Mouse (Mus musculus): Measurements from ENCODE around the gene Hoxc12.

Gene Hoxc12

DNA sequence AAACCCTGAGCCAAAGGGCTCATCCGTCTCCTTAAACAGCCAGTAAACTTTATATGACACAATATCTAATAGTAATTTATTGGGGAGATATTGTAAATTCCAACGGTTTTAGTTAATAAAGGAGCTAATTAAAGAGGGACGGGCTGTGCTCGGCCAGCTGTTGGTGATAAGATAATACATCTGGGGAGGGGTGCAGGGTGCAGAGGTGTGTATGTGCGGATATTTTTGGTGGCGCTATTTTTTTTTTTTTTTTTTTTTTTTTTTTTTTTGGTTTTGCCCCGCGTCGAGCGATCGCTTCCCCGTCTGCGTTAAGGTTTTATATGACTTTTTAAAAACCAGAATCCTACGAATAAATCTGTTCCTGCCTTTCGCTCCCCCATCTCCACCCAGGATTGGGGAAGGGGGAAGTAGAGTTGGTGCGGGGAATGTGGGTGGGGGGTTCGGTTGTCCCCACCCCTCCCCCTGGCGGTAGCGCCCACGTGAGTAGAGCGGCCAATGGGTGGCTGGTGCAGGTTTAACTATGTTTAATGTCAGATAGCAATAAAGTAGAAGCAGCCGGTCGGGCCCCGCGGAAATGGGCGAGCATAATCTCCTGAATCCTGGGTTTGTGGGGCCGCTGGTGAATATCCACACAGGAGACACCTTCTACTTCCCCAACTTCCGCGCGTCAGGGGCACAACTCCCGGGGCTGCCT is at the start of gene Hoxc12:
TSS of gene Hoxc12 (plus strand) at position 479 of the 694 bp plus-strand sequence.
- no peak for ATAC-seq (ENCODE audit: insufficient number of reproducible peaks, low FRiP score, low TSS enrichment)

DNA sequence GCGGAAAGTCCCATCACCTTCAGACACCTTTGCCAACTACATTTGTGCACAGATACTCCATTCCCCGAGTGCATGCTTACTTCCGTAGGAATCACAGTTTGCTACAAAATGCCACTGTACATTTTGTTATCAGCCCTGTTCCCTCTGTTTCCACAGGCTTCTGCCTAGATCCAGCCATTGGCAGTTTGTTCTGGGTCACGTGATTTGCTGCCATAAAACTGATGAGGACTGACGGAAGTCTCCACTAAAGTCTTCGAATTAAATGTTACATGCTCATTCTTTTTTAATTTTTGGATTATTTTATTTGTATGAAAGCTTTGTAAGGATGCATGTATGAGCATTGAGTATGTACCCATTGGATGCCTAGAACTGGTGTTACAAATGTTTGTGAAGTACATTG is 41.4 kb upstream of the Hoxc12 start:
- ATAC-seq (ENCODE audit: insufficient number of reproducible peaks, low FRiP score, low TSS enrichment): no peak

DNA sequence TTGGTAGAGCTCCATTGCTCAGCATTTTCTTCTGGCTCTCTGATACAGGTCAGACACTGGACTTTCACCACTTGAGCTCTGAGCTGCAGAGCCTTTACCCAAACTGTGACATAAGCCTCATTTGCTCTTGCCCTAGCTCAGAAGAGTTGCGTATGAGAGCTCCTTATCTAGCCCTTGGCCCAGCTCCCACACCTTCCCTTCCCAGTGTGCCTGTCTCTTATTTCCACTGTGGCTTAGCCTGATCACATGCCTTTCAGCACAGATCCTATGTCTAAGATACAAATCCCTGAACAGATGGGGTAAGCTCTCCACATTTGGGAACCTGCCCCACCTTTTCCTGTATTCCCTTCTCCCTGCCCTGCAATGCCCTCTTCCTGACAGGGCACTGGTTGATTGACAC is 31.6 kb upstream of the Hoxc12 start:
- ATAC-seq (ENCODE audit: insufficient number of reproducible peaks, low FRiP score, low TSS enrichment): no peak

- ATAC-seq (ENCODE audit: insufficient number of reproducible peaks, low FRiP score, low TSS enrichment): no peak
Observed at GRCm38 (mm10) chr15:102909536-102909935, 27.0 kb upstream of the Hoxc12 start.

GRCm38 (mm10) chr15:102910038-102910437 is 26.5 kb upstream of the Hoxc12 start:
- ATAC-seq (ENCODE audit: insufficient number of reproducible peaks, low FRiP score, low TSS enrichment): no peak

- no peak for ATAC-seq (ENCODE audit: insufficient number of reproducible peaks, low FRiP score, low TSS enrichment)
Observed at GRCm38 (mm10) chr15:102910496-102911095, 26.0 kb upstream of the Hoxc12 start.

GRCm38 (mm10) chr15:102913038-102913585 is 23.4 kb upstream of the Hoxc12 start:
- no peak for ATAC-seq (ENCODE audit: insufficient number of reproducible peaks, low FRiP score, low TSS enrichment)

- no peak for ATAC-seq (ENCODE audit: insufficient number of reproducible peaks, low FRiP score, low TSS enrichment)
Observed at GRCm38 (mm10) chr15:102917972-102918572, 18.5 kb upstream of the Hoxc12 start.

DNA sequence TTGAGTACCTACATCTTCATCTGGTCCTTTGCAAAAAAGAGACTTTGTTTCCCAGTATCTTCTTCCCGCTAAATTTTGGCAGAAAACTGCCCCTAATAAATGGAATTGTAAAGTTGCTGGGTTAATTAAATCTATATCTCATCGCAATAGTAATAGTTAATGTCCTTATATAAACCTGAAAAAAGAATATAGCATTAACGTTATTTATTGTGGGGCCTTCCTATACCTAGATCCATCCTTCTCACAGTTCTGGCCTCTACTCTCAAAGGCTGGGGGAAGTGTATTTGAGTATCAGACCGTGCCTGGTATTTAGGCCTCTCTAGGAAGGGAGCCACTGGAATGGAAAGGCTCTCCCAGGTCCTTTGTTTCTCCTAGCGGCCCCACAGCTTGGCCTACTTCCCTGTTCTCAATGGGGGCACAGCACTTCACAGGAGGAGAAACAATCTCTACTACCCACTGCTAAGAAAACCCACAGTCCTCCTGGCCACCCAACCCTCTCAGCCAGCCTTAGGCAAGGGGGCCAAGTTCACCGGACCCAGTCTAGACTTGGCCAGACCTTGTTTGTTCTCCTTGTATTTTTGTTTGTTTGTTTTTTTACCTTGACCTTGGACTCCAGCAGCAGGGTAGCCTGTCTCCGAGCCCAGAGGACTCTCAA is 17.8 kb upstream of the Hoxc12 start:
- ATAC-seq (ENCODE audit: insufficient number of reproducible peaks, low FRiP score, low TSS enrichment): no peak

- ATAC-seq (ENCODE audit: insufficient number of reproducible peaks, low FRiP score, low TSS enrichment): no peak
Observed at GRCm38 (mm10) chr15:102919336-102920180, 17.0 kb upstream of the Hoxc12 start.

DNA sequence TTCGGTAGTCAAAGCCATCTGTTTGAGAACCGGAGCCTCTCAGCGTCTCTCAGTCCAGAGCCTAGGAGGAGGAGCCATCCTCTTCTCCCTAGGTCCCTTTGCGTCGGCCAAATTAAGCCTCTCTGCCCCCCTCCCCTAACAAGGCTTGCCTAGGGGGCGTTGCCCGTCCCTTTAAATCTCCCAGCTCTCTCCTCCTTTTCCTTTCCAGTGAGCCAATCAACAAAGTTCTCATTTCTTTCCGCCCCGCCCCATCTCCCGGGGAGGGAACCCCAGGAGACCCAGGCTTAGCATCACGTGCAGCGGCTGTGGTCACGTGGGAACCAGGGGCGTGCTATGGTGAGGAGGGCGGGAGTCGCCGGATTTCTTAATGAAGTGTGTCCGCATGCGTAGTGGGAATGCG is 15.9 kb upstream of the Hoxc12 start:
- ATAC-seq (ENCODE audit: insufficient number of reproducible peaks, low FRiP score, low TSS enrichment): no peak

DNA sequence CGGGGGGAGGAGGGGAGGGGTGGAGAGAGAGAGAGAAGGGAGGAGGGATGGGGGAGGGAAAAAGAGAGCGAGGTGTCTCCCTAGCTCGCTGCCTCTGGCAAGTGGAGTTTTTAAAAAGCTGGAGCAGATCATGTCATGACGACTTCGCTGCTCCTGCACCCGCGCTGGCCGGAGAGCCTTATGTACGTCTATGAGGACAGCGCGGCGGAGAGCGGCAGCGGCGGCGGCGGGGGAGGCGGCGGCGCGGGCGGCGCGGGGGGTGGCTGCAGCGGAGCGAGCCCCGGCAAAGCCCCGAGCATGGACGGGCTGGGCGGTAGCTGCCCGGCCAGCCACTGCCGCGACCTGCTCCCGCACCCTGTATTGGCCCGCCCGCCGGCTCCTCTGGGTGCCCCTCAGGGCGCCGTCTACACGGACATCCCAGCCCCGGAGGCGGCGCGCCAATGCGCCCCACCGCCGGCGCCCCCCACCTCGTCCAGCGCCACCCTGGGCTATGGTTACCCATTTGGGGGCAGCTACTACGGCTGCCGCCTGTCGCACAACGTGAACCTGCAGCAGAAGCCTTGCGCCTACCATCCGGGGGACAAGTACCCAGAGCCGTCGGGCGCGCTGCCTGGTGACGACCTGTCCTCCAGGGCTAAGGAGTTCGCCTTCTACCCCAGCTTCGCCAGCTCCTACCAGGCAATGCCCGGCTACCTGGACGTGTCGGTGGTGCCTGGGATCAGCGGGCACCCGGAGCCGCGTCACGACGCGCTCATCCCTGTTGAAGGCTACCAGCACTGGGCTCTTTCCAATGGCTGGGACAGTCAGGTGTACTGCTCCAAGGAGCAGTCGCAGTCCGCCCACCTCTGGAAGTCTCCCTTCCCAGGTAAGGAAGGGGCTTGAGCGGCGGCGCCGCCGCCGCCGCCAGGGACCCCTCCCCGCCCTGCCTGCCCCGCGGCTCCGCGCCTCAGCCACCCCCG is 15.2 kb upstream of the Hoxc12 start, which contains the start of gene Hoxc13:
TSS of gene Hoxc13 (plus strand) at position 51 of the 959 bp plus-strand sequence.
- ATAC-seq (ENCODE audit: insufficient number of reproducible peaks, low FRiP score, low TSS enrichment): no peak

DNA sequence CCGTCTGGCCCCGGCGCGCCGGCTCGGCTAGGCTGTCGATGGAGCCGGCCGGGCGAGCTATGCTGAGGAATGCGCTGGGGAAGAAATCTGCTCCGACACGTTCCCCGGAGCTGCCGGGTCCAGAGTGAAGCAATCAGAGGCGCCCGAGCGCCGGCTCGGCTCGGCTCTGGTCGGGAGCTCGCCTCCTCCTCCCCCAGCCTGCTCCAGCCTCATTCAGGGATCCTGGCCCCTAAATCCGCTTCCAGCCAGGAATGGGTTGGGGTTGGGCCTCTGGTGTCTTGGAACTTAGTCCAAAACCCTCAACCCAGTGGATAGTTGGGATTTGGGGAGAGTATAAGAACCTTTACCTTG is 14.6 kb upstream of the Hoxc12 start:
- ATAC-seq (ENCODE audit: insufficient number of reproducible peaks, low FRiP score, low TSS enrichment): no peak

DNA sequence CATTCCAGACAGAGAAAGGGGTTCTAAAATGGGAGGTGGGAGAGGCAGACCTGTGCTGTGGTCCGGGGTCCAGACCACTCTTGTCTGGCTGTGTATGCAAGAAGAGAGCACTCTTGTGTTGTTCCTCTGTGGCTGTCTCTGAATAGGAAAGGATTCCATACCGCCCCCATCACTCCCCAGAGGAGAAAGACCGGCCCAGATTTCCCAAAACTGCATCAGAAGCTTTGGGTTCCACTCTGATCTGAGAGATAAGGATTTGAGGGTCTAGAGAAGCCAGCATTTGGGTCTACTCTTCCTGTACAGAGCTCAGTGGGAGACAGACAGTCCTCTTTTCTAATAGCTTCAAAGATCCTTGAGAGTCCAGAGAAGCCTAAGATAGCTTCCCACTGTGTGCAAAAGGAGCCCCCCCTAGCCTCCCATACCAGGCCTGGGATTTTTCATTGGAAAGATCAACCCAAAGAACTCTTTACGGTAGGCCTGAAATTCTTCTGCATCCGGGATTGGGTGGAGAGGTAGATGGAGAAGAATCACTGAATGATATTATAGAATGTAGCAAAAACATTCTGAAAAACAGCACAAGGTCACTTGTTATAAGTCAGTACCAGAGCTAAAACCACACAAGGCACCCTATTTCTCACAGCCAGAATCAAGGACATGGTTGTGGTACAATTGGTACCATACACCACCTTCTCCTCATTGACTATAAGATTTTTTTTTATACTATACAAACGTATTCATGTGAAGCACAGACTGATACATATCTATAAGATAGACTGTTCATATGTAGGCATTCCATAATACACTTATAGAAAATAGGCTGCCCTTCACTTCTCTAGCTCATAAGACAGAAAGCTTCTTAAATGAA is 13.7 kb upstream of the Hoxc12 start:
- no peak for ATAC-seq (ENCODE audit: insufficient number of reproducible peaks, low FRiP score, low TSS enrichment)

GRCm38 (mm10) chr15:102927032-102927645 is 9.4 kb upstream of the Hoxc12 start:
- no peak for ATAC-seq (ENCODE audit: insufficient number of reproducible peaks, low FRiP score, low TSS enrichment)

GRCm38 (mm10) chr15:102931706-102932358 is 4.7 kb upstream of the Hoxc12 start:
- ATAC-seq (ENCODE audit: insufficient number of reproducible peaks, low FRiP score, low TSS enrichment): no peak

- ATAC-seq (ENCODE audit: insufficient number of reproducible peaks, low FRiP score, low TSS enrichment): no peak
Observed at GRCm38 (mm10) chr15:102934438-102934837, 2.1 kb upstream of the Hoxc12 start.
